Mouse (Mus musculus) limb, embryonic 13.5 days (tissue): Measurements from ENCODE around the gene Tpmt. TPM values are rescaled to one million over a fixed set of nuclear protein-coding genes. Genes with fewer than 3 reads are reported as not detected.

Experiments
- ATAC-seq: fragments of 200-750 bp; cut with Nextera tagmentation; 2 replicates; pipeline ENCODE4 v1.8.0; 2017; ENCODE audit warnings: low read depth, moderate number of reproducible peaks, moderate TSS enrichment; ENCODE audit not compliant: low FRiP score
- H3K27ac ChIP-seq: fragments of 300-500 bp; sonication (generic); 2 replicates; pipeline ENCODE4 v1.5.1; 2015; ENCODE audit warnings: inconsistent platforms, mild to moderate bottlenecking, moderate library complexity
- H3K27me3 ChIP-seq: fragments of 300-500 bp; sonication (generic); 2 replicates; pipeline ENCODE4 v1.6.1; 2015; ENCODE audit warnings: mild to moderate bottlenecking, inconsistent platforms
- H3K36me3 ChIP-seq: fragments of 300-500 bp; sonication (generic); 2 replicates; pipeline ENCODE4 v1.6.1; 2015; ENCODE audit warnings: inconsistent platforms, mild to moderate bottlenecking, moderate library complexity
- H3K4me1 ChIP-seq: fragments of 300-500 bp; sonication (generic); 2 replicates; pipeline ENCODE4 v1.6.1; 2015; ENCODE audit warnings: inconsistent platforms
- H3K4me2 ChIP-seq: fragments of 300-500 bp; sonication (generic); replicated peaks from 2 replicates; pipeline ENCODE4 v1.6.1; 2015; ENCODE audit warnings: inconsistent platforms, mild to moderate bottlenecking, moderate library complexity
- H3K4me3 ChIP-seq: fragments of 300-500 bp; sonication (generic); 2 replicates; pipeline ENCODE4 v1.5.1; 2015; ENCODE audit warnings: moderate library complexity, mild to moderate bottlenecking, inconsistent platforms
- H3K9ac ChIP-seq: fragments of 300-500 bp; sonication (generic); 2 replicates; pipeline ENCODE4 v1.6.1; 2015; ENCODE audit warnings: mild to moderate bottlenecking, inconsistent platforms
- H3K9me3 ChIP-seq: fragments of 300-500 bp; sonication (generic); 2 replicates; pipeline ENCODE4 v1.6.1; 2016; ENCODE audit warnings: inconsistent platforms
- WGBS: fragments of 180-500 bp; shearing (Covaris S2); methylation state at CpG from one replicate; pipeline ENCODE4 v1.1.7; 2015; 5-methylcytosine and 5-hydroxymethylcytosine counted together
- polyA plus RNA-seq: library from polyadenylated mRNA; unstranded; fragments of >200 nt; fragmentation: Nextera tagmentation; extraction: Ambion mirVana; gene quantifications from 2 replicates; pipeline ENCODE4 v1.2.1, GENCODE M21; 2015

Tpmt gene
- 20.6 and 24.0 TPM in 2 replicates for polyA plus RNA-seq

GRCm38 (mm10) chr13:47044617-47044947 is at the start of gene Tpmt:
TSS of gene Tpmt (minus strand) at chr13:47044737.
- Histone ChIP-seq H3K4me3 (peak within 1 kb of the TSS; percentile 85), H3K9me3 (no peaks in the 10 kb centered on the region), H3K9ac (peak within 1 kb of the TSS; percentile 82), H3K27me3 (no peaks in the 10 kb centered on the region), H3K36me3 (peaks cover 12% of the 10 kb centered on the region), H3K4me1 (peaks cover 14% of the 10 kb centered on the region), H3K4me2 (peak within 1 kb of the TSS; percentile 92), H3K27ac (peak within 1 kb of the TSS; percentile 55; the same call in 1 of the 2 replicates)
- 12% methylated on average over 10 of the region's 10 CpGs for WGBS
- ATAC-seq, result no peak

DNA sequence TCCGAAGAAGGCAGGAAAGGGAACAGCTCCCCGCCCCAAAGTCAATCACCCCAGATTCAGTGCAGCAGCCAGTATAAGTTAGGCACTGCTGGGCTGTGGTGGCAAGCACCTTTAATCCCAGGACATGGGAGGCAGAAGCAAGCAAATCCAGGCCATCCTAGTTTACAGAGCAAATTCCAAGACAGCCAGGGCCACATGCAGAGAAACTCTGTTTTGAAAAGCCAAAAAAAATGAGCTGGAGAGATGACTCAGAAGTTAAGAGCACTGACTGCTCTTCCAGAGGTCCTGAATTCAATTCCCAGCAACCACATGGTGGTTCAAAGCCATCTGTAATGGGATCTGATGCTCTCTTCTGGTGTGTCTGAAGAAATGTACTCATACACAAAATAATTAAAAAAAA is 49.3 kb upstream of the Tpmt start:
- Histone ChIP-seq H3K4me2 (no peak overlapping the region), H3K27ac (no peak overlapping the region), H3K9me3 (no peaks in the 10 kb centered on the region), H3K4me3 (no peak overlapping the region), H3K36me3 (peaks cover 61% of the 10 kb centered on the region), H3K9ac (no peak overlapping the region), H3K4me1 (peaks cover 6% of the 10 kb centered on the region), H3K27me3 (no peaks in the 10 kb centered on the region)
- no peak for ATAC-seq
- WGBS, result 88% methylated on average over 2 of the region's 2 CpGs

DNA sequence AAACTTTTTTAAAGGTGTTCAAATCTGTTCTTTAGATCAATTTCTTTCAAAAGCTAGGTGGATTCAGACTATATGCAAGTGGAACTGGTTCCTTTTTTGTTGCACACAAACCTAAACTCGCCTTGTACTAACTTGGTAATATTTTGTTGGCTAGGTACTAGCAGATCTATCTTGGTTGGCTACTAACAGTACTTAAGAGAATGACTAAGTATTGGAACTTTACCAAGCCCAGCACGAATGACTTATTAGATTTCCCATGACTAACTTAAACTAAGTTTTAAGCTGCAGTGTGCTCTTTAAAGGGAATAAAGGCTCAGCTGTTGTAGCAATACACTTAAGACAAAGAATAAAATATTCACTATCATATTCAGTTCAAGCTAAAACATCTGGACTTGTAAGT is 44.7 kb upstream of the Tpmt start:
- Histone ChIP-seq H3K27me3 (no peaks in the 10 kb centered on the region), H3K9me3 (no peaks in the 10 kb centered on the region), H3K36me3 (peaks cover 58% of the 10 kb centered on the region), H3K4me1 (peaks cover 3% of the 10 kb centered on the region; the same call in 1 of the 2 replicates), H3K4me3 (no peak overlapping the region), H3K4me2 (no peak overlapping the region), H3K9ac (no peak overlapping the region), H3K27ac (no peak overlapping the region)
- 72% methylated on average over 2 of the region's 2 CpGs for WGBS
- ATAC-seq, result no peak

DNA sequence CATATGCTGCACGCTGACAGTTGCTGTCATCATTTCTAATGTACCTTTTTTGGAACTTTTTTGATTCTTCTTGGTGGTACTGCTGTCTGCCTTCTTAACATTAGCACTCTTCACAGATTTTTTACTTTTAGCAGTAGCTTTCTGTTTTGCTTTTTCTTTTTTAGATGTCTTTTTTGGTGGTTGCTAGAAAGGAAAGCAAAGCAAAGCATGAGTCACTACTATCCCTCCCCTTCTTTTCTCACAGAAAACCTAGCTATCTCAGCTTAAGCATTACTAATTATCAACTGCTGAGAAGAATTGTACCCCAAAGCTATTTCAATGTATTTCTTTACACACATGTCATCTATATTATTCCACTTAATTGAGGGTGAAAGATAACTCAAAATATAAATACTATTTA is 43.9 kb upstream of the Tpmt start:
- peaks cover 3% of the 10 kb centered on the region; the same call in 1 of the 2 replicates for H3K4me1 ChIP-seq
- WGBS, result 93% methylated on average over 1 of the region's 1 CpGs
- H3K9me3 ChIP-seq, result no peaks in the 10 kb centered on the region
- no peak overlapping the region for H3K27ac ChIP-seq
- H3K36me3 ChIP-seq, result peaks cover 52% of the 10 kb centered on the region
- no peak for ATAC-seq
- H3K4me2 ChIP-seq, result no peak overlapping the region
- H3K9ac ChIP-seq, result no peak overlapping the region
- no peak overlapping the region for H3K4me3 ChIP-seq
- no peaks in the 10 kb centered on the region for H3K27me3 ChIP-seq

DNA sequence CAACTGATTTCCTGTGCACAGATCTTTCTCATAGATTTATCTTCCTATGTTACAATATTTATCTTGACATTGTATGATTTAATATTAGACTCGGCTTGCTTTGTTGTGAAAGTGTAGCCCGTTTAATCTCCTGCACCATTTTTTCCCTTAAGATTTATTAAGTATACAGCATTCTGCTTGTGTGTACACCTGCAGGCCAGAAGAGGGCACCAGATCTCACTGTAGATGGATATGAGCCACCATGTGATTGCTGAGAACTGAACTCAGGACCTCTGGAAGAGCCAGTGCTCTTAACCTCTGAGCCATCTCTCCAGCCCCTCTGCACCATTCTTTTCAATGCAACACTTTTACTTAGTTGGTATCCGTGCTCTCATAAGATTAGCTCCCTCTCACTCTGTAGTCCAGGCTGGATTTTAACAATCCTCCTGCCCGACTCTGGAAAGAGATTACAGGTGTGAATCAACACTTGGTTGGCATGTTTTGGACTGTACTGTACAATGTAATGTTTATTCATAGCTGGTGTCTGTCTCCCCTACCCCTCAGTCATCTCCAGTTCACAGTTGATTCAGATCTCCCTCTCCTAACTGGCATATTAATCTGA is 36.5 kb upstream of the Tpmt start:
- Histone ChIP-seq H3K4me2 (no peak overlapping the region), H3K9ac (no peak overlapping the region), H3K9me3 (no peaks in the 10 kb centered on the region), H3K36me3 (peaks cover 65% of the 10 kb centered on the region), H3K27me3 (no peaks in the 10 kb centered on the region), H3K4me1 (no peaks in the 10 kb centered on the region), H3K4me3 (no peak overlapping the region), H3K27ac (no peak overlapping the region)
- ATAC-seq, result no peak
- 93% methylated on average over 4 of the region's 4 CpGs for WGBS

DNA sequence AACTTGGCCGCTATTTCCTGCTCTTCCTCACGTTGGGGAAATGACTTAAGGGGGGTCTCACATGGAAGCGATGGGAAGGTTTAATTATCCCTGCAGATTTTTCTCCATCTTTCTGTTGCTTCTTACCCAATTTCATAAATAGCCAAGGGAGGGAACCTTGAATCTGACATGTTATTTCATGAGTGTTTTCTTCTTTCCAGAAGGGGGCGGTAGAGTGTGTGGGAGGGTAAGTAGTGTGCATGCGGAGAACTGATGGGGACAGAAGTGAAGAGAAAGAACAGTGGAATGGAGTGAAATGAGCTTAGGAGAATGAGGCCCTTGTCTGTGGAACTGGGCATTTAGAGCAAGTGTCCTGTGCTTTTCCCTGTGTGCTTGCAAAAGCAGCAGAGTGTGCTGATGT is 34.3 kb upstream of the Tpmt start:
- Histone ChIP-seq H3K4me3 (no peak overlapping the region), H3K9ac (no peak overlapping the region), H3K9me3 (no peaks in the 10 kb centered on the region), H3K4me1 (no peaks in the 10 kb centered on the region), H3K36me3 (peaks cover 65% of the 10 kb centered on the region), H3K4me2 (no peak overlapping the region), H3K27ac (no peak overlapping the region), H3K27me3 (no peaks in the 10 kb centered on the region)
- no peak for ATAC-seq
- WGBS, result 70% methylated on average over 5 of the region's 5 CpGs

GRCm38 (mm10) chr13:47077367-47077766 is 32.8 kb upstream of the Tpmt start:
- no peaks in the 10 kb centered on the region for H3K9me3 ChIP-seq

GRCm38 (mm10) chr13:47076156-47076555 is 31.6 kb upstream of the Tpmt start:
- WGBS, result 80% methylated on average over 5 of the region's 5 CpGs
- peaks cover 66% of the 10 kb centered on the region for H3K36me3 ChIP-seq

More at GRCm38 (mm10) chr13:47077367-47077766, 32.8 kb upstream of the Tpmt start:
- no peak overlapping the region for H3K4me2 ChIP-seq
- H3K4me1 ChIP-seq, result no peaks in the 10 kb centered on the region
- no peak overlapping the region for H3K9ac ChIP-seq
- H3K27me3 ChIP-seq, result no peaks in the 10 kb centered on the region
- peaks cover 70% of the 10 kb centered on the region for H3K36me3 ChIP-seq
- H3K27ac ChIP-seq, result no peak overlapping the region
- no peak for ATAC-seq
- H3K4me3 ChIP-seq, result no peak overlapping the region

DNA sequence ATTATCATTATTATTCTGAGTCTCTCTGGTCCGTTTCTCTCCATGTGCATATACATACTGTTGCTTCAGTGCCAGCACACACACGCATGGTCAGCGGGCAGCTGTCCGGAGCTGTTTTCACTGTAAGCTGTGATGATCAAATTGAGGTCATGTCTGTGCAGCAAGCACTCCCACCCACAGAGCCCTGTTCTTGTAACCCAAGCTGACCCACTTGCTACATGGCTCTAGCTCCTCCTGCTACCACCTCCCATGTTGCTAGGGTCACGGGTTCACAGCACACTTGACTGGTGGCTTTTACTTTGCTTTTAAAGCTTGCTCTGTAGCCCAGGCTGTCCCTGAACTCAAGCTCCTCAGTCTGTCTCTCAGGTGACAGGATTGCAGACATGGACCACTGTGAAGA is 27.9 kb upstream of the Tpmt start:
- H3K36me3 ChIP-seq, result peaks cover 44% of the 10 kb centered on the region
- no peak overlapping the region for H3K27ac ChIP-seq
- no peak overlapping the region for H3K4me2 ChIP-seq
- no peak overlapping the region for H3K4me3 ChIP-seq
- 86% methylated on average over 5 of the region's 5 CpGs for WGBS
- no peak for ATAC-seq
- peaks cover 8% of the 10 kb centered on the region for H3K4me1 ChIP-seq
- H3K9me3 ChIP-seq, result no peaks in the 10 kb centered on the region
- no peaks in the 10 kb centered on the region for H3K27me3 ChIP-seq
- H3K9ac ChIP-seq, result no peak overlapping the region

More at GRCm38 (mm10) chr13:47076156-47076555, 31.6 kb upstream of the Tpmt start:
- no peak overlapping the region for H3K27ac ChIP-seq
- H3K27me3 ChIP-seq, result no peaks in the 10 kb centered on the region
- no peaks in the 10 kb centered on the region for H3K4me1 ChIP-seq
- H3K9me3 ChIP-seq, result no peaks in the 10 kb centered on the region
- H3K4me2 ChIP-seq, result no peak overlapping the region
- H3K4me3 ChIP-seq, result no peak overlapping the region
- ATAC-seq, result no peak
- H3K9ac ChIP-seq, result no peak overlapping the region

DNA sequence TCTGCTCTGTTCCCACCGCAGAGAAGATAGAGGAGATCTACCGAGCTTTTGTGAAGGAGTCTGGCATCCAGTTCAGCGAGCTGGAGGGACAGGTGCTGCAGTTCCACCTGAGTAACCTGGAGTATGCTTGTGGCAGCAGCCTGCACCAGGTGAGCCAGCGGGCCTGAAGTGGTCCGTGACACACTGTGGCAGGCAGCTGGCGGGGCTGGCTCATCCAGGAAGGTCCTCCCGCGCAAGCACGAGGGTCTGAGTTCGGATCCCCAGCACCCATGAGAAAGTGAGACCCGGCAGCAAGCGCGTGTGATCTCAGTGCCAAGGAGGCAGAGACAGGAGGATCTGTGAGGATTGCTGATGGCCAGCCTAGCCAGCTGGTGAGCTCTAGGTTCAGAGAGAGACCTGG is 27.3 kb upstream of the Tpmt start:
- Histone ChIP-seq H3K9ac (no peak overlapping the region), H3K27me3 (no peaks in the 10 kb centered on the region), H3K36me3 (peaks cover 49% of the 10 kb centered on the region), H3K4me3 (no peak overlapping the region), H3K4me1 (peaks cover 8% of the 10 kb centered on the region), H3K27ac (no peak overlapping the region), H3K9me3 (no peaks in the 10 kb centered on the region), H3K4me2 (no peak overlapping the region)
- WGBS, result 94% methylated on average over 13 of the region's 13 CpGs
- no peak for ATAC-seq

GRCm38 (mm10) chr13:47070329-47071080 is 26.0 kb upstream of the Tpmt start:
- Histone ChIP-seq H3K4me3 (no peak overlapping the region), H3K4me1 (peaks cover 14% of the 10 kb centered on the region), H3K4me2 (no peak overlapping the region), H3K27ac (no peak overlapping the region), H3K9ac (no peak overlapping the region), H3K27me3 (no peaks in the 10 kb centered on the region), H3K9me3 (no peaks in the 10 kb centered on the region), H3K36me3 (peaks cover 57% of the 10 kb centered on the region)
- no peak for ATAC-seq
- WGBS, result 58% methylated on average over 15 of the region's 15 CpGs

DNA sequence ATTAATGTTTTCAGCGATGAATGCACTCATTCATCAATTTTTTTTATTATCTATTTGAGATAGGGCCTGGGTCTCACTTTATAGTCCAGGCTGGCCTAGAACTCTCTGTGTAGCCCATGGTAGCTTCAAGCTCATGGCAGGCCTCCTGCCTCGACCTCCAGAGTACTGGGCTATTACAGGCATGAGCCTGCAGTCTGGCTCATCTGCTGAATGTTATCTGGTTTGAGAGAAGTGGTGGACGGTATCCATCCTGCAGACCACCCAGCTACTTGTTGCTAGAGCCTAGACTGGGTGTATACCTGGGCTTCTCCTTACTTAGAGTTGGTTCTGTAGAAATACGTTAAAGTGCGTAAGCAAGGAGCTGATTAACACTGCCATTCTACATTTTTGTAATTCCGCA is 22.5 kb upstream of the Tpmt start:
- no peak for ATAC-seq
- peaks cover 49% of the 10 kb centered on the region for H3K36me3 ChIP-seq
- H3K4me2 ChIP-seq, result no peak overlapping the region
- H3K27ac ChIP-seq, result no peak overlapping the region
- WGBS, result 86% methylated on average over 6 of the region's 6 CpGs
- H3K4me3 ChIP-seq, result no peak overlapping the region
- no peaks in the 10 kb centered on the region for H3K9me3 ChIP-seq
- H3K9ac ChIP-seq, result no peak overlapping the region
- no peaks in the 10 kb centered on the region for H3K27me3 ChIP-seq
- peaks cover 14% of the 10 kb centered on the region for H3K4me1 ChIP-seq

DNA sequence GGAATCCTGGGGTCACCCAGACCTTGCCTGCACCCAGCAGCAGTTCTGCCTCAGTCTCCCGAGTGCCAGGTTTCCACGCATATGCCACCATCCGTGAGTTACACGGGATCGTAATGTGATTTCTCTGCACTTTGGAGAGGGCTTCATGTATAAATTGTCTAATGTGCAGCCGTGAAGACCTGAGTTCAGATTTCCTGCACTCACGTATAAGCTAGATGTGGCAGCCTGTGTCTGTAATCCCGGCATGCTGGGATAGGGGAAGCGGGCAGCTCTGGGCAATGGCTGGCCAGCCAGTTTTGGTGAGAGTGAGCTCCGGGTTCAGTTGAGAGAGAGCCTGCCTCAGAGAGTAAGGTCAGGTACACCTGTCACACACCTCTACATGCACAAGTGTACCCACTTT is 22.0 kb upstream of the Tpmt start:
- peaks cover 14% of the 10 kb centered on the region for H3K4me1 ChIP-seq
- no peak overlapping the region for H3K27ac ChIP-seq
- no peaks in the 10 kb centered on the region for H3K27me3 ChIP-seq
- H3K9me3 ChIP-seq, result no peaks in the 10 kb centered on the region
- H3K9ac ChIP-seq, result no peak overlapping the region
- no peak overlapping the region for H3K4me2 ChIP-seq
- WGBS, result 91% methylated on average over 10 of the region's 10 CpGs
- no peak for ATAC-seq
- no peak overlapping the region for H3K4me3 ChIP-seq
- H3K36me3 ChIP-seq, result peaks cover 45% of the 10 kb centered on the region
